Mouse (Mus musculus) midbrain, postnatal 0 days (tissue): Measurements from ENCODE around the gene Dip2b. TPM values are rescaled to one million over a fixed set of nuclear protein-coding genes. Genes with fewer than 3 reads are reported as not detected.
A peak's percentile ranks its signal among the peaks of the same experiment; 100 is the strongest.
"Not testable (repeated sequence)": the region's sequence is repeated elsewhere in the genome, so short reads cannot be mapped to it uniquely, and the experiment has no call there.

Experiments
- ATAC-seq: fragments of 200-750 bp; cut with Nextera tagmentation; 2 replicates; pipeline ENCODE4 v1.8.0; 2017; ENCODE audit warnings: moderate number of reproducible peaks, mild to moderate bottlenecking, moderate TSS enrichment, moderate library complexity; ENCODE audit not compliant: low FRiP score
- DNase-seq: peaks from one replicate; pipeline ENCODE4 v3.0.0-alpha.2; 2015; ENCODE audit warnings: low spot score
- H3K27ac ChIP-seq: fragments of 300-500 bp; sonication (generic); 2 replicates; pipeline ENCODE4 v1.5.1; 2014; ENCODE audit warnings: low read depth, mild to moderate bottlenecking, low read length, mixed read lengths
- H3K27me3 ChIP-seq: fragments of 300-500 bp; sonication (generic); 2 replicates; pipeline ENCODE4 v1.6.1; 2014; ENCODE audit warnings: low read length, control low read depth, mixed read lengths; ENCODE audit not compliant: insufficient read depth
- H3K36me3 ChIP-seq: fragments of 300-500 bp; sonication (generic); 2 replicates; pipeline ENCODE4 v1.6.1; 2014; ENCODE audit warnings: low read length, control low read depth, mixed read lengths; ENCODE audit not compliant: insufficient read depth
- H3K4me1 ChIP-seq: fragments of 300-500 bp; sonication (generic); 2 replicates; pipeline ENCODE4 v1.6.1; 2014; ENCODE audit warnings: mild to moderate bottlenecking, control low read depth, antibody characterized with exemption, low read length, mixed read lengths; ENCODE audit not compliant: insufficient read depth
- H3K4me2 ChIP-seq: fragments of 300-500 bp; sonication (generic); 2 replicates; pipeline ENCODE4 v1.6.1; 2014; ENCODE audit warnings: low read depth, mild to moderate bottlenecking, low read length, mixed read lengths; ENCODE audit not compliant: poor library complexity, severe bottlenecking
- H3K4me3 ChIP-seq: fragments of 300-500 bp; sonication (generic); 2 replicates; pipeline ENCODE4 v1.5.1; 2014; ENCODE audit warnings: low read depth, mild to moderate bottlenecking, low read length, moderate library complexity
- H3K9ac ChIP-seq: fragments of 300-500 bp; sonication (generic); replicated peaks from 2 replicates; pipeline ENCODE4 v1.6.1; 2014; ENCODE audit warnings: mild to moderate bottlenecking, low read length, moderate library complexity, mixed read lengths; ENCODE audit not compliant: poor library complexity, severe bottlenecking
- H3K9me3 ChIP-seq: fragments of 300-500 bp; sonication (generic); 2 replicates; pipeline ENCODE4 v1.6.1; 2016; ENCODE audit warnings: low read length, control low read depth
- CTCF ChIP-seq: IDR thresholded peaks from 2 replicates; pipeline ENCODE4 v1.5.1; 2016; ENCODE audit warnings: antibody characterized with exemption, mild to moderate bottlenecking
- WGBS: fragments of 180-500 bp; shearing (Covaris S2); extraction: QIAGEN DNeasy Blood & Tissue Kit; methylation state at CpG from one replicate; pipeline ENCODE4 v1.1.7; 2014; 5-methylcytosine and 5-hydroxymethylcytosine counted together
- polyA plus RNA-seq: library from polyadenylated mRNA; unstranded; fragments of >200 nt; fragmentation: Nextera tagmentation; extraction: Ambion mirVana; gene quantifications from 2 replicates; pipeline ENCODE4 v1.2.1, GENCODE M21; 2015
- total RNA-seq: library from RNA; depleted of rRNA; stranded (reverse); fragments of >200 nt; gene quantifications from 2 replicates; pipeline ENCODE4 v1.2.3, GENCODE M21; 2014; rRNA removed

Dip2b gene
- total and polyA plus RNA-seq, 2 experiments from 2014 or later, result 10.5 to 44.8 TPM

- Histone ChIP-seq H3K36me3 (peaks cover 40% of the 10 kb centered on the region), H3K4me1 (no peaks in the 10 kb centered on the region), H3K27ac (no peak overlapping the region), H3K9ac (no peak overlapping the region), H3K4me2 (no peak overlapping the region), H3K4me3 (no peak overlapping the region), H3K27me3 (no peaks in the 10 kb centered on the region), H3K9me3 (no peaks in the 10 kb centered on the region)
- WGBS, result 95% methylated on average over 7 of the region's 7 CpGs
- no peak for ATAC-seq
- DNase-seq, result no peak
- no peak for TF ChIP-seq CTCF
These were observed 220.4 kb downstream of the Dip2b start for GRCm38 (mm10) chr15:100258646-100259425.

- not testable (repeated sequence) for H3K9me3 ChIP-seq
These were observed 221.9 kb downstream of the Dip2b start for GRCm38 (mm10) chr15:100260351-100260750.

GRCm38 (mm10) chr15:100263246-100263905 lies 224.9 kb downstream of the Dip2b start:
- Histone ChIP-seq H3K9me3 (no peaks in the 10 kb centered on the region), H3K4me2 (no peak overlapping the region), H3K9ac (no peak overlapping the region), H3K36me3 (peaks cover 11% of the 10 kb centered on the region; the same call in 1 of the 2 replicates), H3K27me3 (no peaks in the 10 kb centered on the region), H3K27ac (no peak overlapping the region), H3K4me3 (no peak overlapping the region), H3K4me1 (no peaks in the 10 kb centered on the region)
- ATAC-seq (no peak), DNase-seq (peak; percentile 67)
- 16% methylated on average over 4 of the region's 4 CpGs for WGBS
- peak; percentile 77 for TF ChIP-seq CTCF

More at GRCm38 (mm10) chr15:100260351-100260750, 221.9 kb downstream of the Dip2b start:
- DNase-seq, ATAC-seq, H3K27me3 ChIP-seq, H3K9ac ChIP-seq, H3K27ac ChIP-seq, H3K4me3 ChIP-seq, H3K4me2 ChIP-seq, H3K4me1 ChIP-seq: not testable (repeated sequence)
- WGBS, result 91% methylated on average over 6 of the region's 7 CpGs
- peaks cover 26% of the 10 kb centered on the region for H3K36me3 ChIP-seq

- H3K4me2 ChIP-seq, result no peak overlapping the region
- no peak for ATAC-seq
- no peak overlapping the region for H3K9ac ChIP-seq
- no peaks in the 10 kb centered on the region for H3K4me1 ChIP-seq
- no peak overlapping the region for H3K27ac ChIP-seq
- DNase-seq, result no peak
- peaks cover 5% of the 10 kb centered on the region; the same call in 1 of the 2 replicates for H3K36me3 ChIP-seq
- H3K9me3 ChIP-seq, result no peaks in the 10 kb centered on the region
- TF ChIP-seq CTCF, result no peak
- 83% methylated on average over 4 of the region's 5 CpGs for whole genome bisulfite sequencing
- H3K4me3 ChIP-seq, result no peak overlapping the region
- no peaks in the 10 kb centered on the region for H3K27me3 ChIP-seq
These were observed 227.3 kb downstream of the Dip2b start for GRCm38 (mm10) chr15:100265586-100266325.

GRCm38 (mm10) chr15:100268916-100269315 lies 230.5 kb downstream of the Dip2b start:
- Histone ChIP-seq H3K27me3 (no peaks in the 10 kb centered on the region), H3K27ac (no peak overlapping the region), H3K9ac (no peak overlapping the region), H3K4me2 (no peak overlapping the region), H3K4me3 (no peak overlapping the region), H3K36me3 (no peaks in the 10 kb centered on the region), H3K4me1 (no peaks in the 10 kb centered on the region), H3K9me3 (no peaks in the 10 kb centered on the region)
- no peak for TF ChIP-seq CTCF
- 78% methylated on average over 2 of the region's 2 CpGs for WGBS
- ATAC-seq (no peak), DNase-seq (no peak)

Other genes with a start within 250 kb of the Dip2b start
- gene Lima1, start 163.2 kb upstream of the Dip2b start, total RNA-seq, result 6.4 and 8.7 TPM in 2 replicates
- 6.7 and 7.8 TPM in 2 replicates for gene Lima1, start 163.2 kb upstream of the Dip2b start, polyA plus RNA-seq
- not detected in 2 replicates for gene Fam186a, start 71.6 kb upstream of the Dip2b start, total RNA-seq
- not detected in 2 replicates for gene Fam186a, start 71.6 kb upstream of the Dip2b start, polyA plus RNA-seq
- 52.2 and 73.5 TPM in 2 replicates for gene Larp4, start 68.6 kb upstream of the Dip2b start, total RNA-seq
- 17.2 and 19.6 TPM in 2 replicates for gene Larp4, start 68.6 kb upstream of the Dip2b start, polyA plus RNA-seq
- gene Atf1, start 189.2 kb downstream of the Dip2b start, total RNA-seq, result 7.6 and 15.8 TPM in 2 replicates
- gene Atf1, start 189.2 kb downstream of the Dip2b start, polyA plus RNA-seq, result 8.3 and 9.8 TPM in 2 replicates
- gene Tmprss12, start 242.2 kb downstream of the Dip2b start, total RNA-seq, result not detected in 2 replicates
- gene Tmprss12, start 242.2 kb downstream of the Dip2b start, polyA plus RNA-seq, result not detected in 2 replicates